Mouse (Mus musculus) neural tube, embryonic 13.5 days (tissue): Measurements from ENCODE around the gene Shank2. TPM values are rescaled to one million over a fixed set of nuclear protein-coding genes. Genes with fewer than 3 reads are reported as not detected.

Source experiments
- ATAC-seq: fragments of 200-750 bp; cut with Nextera tagmentation; 2 replicates; pipeline ENCODE4 v1.8.0; 2017; ENCODE audit warnings: low read depth, mild to moderate bottlenecking, moderate TSS enrichment, moderate library complexity
- H3K27ac ChIP-seq: fragments of 300-500 bp; sonication (generic); replicated peaks from 2 replicates; pipeline ENCODE4 v1.5.1; 2015; ENCODE audit warnings: moderate library complexity, mild to moderate bottlenecking, inconsistent platforms
- H3K27me3 ChIP-seq: fragments of 300-500 bp; sonication (generic); 2 replicates; pipeline ENCODE4 v1.6.1; 2015; ENCODE audit warnings: mild to moderate bottlenecking, inconsistent platforms
- H3K36me3 ChIP-seq: fragments of 300-500 bp; sonication (generic); 2 replicates; pipeline ENCODE4 v1.6.1; 2015; ENCODE audit warnings: mild to moderate bottlenecking, inconsistent platforms
- H3K4me1 ChIP-seq: fragments of 300-500 bp; sonication (generic); replicated peaks from 2 replicates; pipeline ENCODE4 v1.6.1; 2015; ENCODE audit warnings: inconsistent platforms
- H3K4me2 ChIP-seq: fragments of 300-500 bp; sonication (generic); 2 replicates; pipeline ENCODE4 v1.6.1; 2015; ENCODE audit warnings: inconsistent platforms, mild to moderate bottlenecking, moderate library complexity
- H3K4me3 ChIP-seq: fragments of 300-500 bp; sonication (generic); 2 replicates; pipeline ENCODE4 v1.5.1; 2015; ENCODE audit warnings: mild to moderate bottlenecking, inconsistent platforms
- H3K9ac ChIP-seq: fragments of 300-500 bp; sonication (generic); 2 replicates; pipeline ENCODE4 v1.6.1; 2015; ENCODE audit warnings: moderate library complexity, mild to moderate bottlenecking, inconsistent platforms
- H3K9me3 ChIP-seq: fragments of 300-500 bp; sonication (generic); 2 replicates; pipeline ENCODE4 v1.6.1; 2016; ENCODE audit warnings: inconsistent platforms
- WGBS: fragments of 180-500 bp; shearing (Covaris S2); methylation state at CpG from one replicate; pipeline ENCODE4 v1.1.7; 2015; 5-methylcytosine and 5-hydroxymethylcytosine counted together
- polyA plus RNA-seq: library from polyadenylated mRNA; unstranded; fragments of >200 nt; fragmentation: Nextera tagmentation; extraction: Ambion mirVana; gene quantifications from 2 replicates; pipeline ENCODE4 v1.2.1, GENCODE M21; 2015

Gene Shank2
- polyA plus RNA-seq, 1 experiment from 2014 or later: 6.7 TPM

DNA sequence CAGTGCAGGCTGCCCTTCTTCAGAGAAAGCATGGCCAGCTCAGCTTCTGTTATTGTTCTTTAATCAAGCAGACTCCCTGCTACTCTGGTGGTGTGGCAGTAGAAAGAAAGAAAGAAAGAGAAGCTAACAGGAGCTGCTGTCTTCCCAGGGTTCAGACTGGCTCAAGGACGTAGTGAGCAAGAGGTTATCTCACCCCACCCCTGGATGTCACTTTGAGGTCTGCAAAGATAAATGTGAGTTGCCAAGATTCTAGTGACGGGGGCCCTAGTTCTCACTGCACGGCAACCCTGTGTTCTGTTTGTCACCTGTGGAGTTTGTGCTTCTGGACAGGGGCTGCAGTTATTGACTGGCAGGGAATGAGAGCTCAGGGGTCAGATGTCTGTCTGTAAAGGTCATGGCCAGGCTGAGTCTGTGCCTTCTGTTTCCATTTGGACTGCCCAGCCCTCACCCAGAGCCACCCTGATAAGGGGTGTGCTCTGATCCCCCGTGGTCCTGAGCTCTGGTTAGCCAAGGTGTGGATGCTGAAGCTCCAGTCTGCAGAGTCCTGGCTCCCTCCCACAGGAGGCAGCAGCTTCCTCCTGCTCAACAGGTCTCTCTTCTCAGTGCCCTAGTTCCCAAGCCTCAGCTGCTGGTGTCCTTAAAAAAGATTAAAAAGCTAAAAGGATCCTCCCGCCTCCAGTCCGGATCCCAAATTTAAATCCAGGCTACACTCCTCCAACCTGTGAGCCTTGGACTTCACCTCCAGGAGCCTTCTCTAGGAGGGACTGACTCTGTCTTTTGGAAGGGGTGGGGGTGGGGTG is 238.0 kb downstream of the Shank2 start:
- Histone ChIP-seq H3K36me3 (no peaks in the 10 kb centered on the region), H3K27ac (peak overlapping the region; percentile 61; the same call in 1 of the 2 replicates), H3K4me2 (peak overlapping the region; percentile 47), H3K4me3 (peak overlapping the region; percentile 25), H3K27me3 (no peaks in the 10 kb centered on the region), H3K4me1 (peaks cover 54% of the 10 kb centered on the region), H3K9me3 (no peaks in the 10 kb centered on the region), H3K9ac (peak overlapping the region; percentile 63)
- 44% methylated on average over 6 of the region's 6 CpGs for WGBS
- ATAC-seq: no peak

DNA sequence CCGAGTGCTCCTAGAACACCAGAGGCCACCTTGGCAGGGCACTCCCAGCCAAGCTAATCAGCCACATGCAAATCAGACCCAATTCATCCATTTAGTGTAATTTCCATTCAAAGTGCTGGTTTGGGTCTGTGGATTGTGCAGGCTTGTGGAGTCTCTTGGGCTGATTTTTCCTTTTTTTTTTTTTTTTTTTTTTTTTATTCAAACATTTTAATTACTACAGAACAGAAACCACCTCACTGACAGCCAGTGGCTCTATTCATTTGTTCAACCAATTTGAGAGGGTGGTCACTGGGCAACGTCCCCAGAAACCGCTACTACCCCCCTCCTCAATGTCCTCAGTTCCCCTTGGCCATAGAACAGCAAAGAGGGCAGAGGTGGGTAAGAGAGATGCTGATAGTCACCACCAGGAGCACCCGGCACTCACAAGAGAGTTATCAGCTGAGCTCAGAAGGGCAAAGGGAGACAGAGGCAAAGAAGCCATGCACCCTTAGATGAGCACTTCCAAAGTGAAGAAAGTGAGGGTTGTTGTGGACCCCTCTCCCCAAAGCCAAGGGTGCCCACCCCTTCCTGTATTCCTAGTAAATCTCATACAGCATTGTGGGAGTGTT is 239.1 kb downstream of the Shank2 start:
- no peak overlapping the region for H3K4me3 ChIP-seq
- WGBS: 67% methylated on average over 4 of the region's 4 CpGs
- 0 out of 2 replicates have a peak overlapping the region, but pooled peaks have one; percentile 47 for H3K4me2 ChIP-seq
- peaks cover 54% of the 10 kb centered on the region for H3K4me1 ChIP-seq
- H3K36me3 ChIP-seq: no peaks in the 10 kb centered on the region
- no peaks in the 10 kb centered on the region for H3K9me3 ChIP-seq
- no peak for ATAC-seq
- no peaks in the 10 kb centered on the region for H3K27me3 ChIP-seq
- H3K27ac ChIP-seq: no peak overlapping the region
- H3K9ac ChIP-seq: no peak overlapping the region

DNA sequence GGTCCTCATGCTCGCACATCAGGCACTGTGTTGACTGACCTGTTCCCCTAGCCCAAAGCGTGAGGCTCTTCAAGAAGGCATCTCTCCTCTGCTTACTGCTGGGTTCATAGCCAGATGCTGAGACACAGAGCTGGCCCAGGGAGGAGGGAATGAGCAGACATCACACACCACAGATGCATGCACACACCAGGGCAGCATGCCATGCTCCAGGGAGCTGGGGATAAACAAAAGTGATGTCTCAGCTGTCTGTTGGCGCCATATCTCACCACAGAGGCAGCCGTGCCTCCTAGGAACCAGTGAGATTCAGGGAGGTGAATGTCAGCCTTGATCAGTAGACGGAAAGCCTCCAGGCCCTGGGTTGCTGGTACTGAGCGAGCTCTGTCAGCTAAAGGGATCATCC is 242.5 kb downstream of the Shank2 start:
- Histone ChIP-seq H3K9me3 (no peaks in the 10 kb centered on the region), H3K9ac (no peak overlapping the region), H3K4me2 (no peak overlapping the region), H3K4me3 (no peak overlapping the region), H3K27me3 (no peaks in the 10 kb centered on the region), H3K4me1 (peaks cover 27% of the 10 kb centered on the region), H3K36me3 (no peaks in the 10 kb centered on the region), H3K27ac (no peak overlapping the region)
- ATAC-seq: no peak
- WGBS: 74% methylated on average over 6 of the region's 6 CpGs

DNA sequence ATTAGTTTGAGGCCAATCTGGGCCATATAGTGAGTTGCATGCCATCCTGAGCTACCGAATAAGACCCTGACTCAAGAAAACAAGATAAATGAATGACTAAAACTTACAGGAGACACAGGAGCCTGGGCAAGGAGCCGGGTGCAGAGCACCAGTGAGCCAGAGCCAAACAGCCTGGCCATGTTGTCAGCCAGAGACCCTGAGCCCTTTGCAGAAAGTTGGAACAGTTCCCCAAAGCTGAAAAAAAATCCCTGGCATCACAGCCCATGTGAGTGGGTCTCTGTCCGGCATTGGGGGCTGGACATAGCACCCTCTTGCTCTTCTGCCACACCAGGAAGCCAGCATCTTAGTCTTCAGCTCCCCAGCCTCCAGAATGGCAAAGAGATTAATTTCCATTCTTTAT is 244.5 kb downstream of the Shank2 start:
- 84% methylated on average over 3 of the region's 3 CpGs for WGBS
- H3K27ac ChIP-seq: no peak overlapping the region
- H3K4me3 ChIP-seq: no peak overlapping the region
- H3K9ac ChIP-seq: no peak overlapping the region
- ATAC-seq: no peak
- no peaks in the 10 kb centered on the region for H3K36me3 ChIP-seq
- peaks cover 7% of the 10 kb centered on the region; the same call in 1 of the 2 replicates for H3K4me1 ChIP-seq
- H3K4me2 ChIP-seq: no peak overlapping the region
- H3K9me3 ChIP-seq: no peaks in the 10 kb centered on the region
- peaks cover 3% of the 10 kb centered on the region; the same call in 1 of the 2 replicates for H3K27me3 ChIP-seq

DNA sequence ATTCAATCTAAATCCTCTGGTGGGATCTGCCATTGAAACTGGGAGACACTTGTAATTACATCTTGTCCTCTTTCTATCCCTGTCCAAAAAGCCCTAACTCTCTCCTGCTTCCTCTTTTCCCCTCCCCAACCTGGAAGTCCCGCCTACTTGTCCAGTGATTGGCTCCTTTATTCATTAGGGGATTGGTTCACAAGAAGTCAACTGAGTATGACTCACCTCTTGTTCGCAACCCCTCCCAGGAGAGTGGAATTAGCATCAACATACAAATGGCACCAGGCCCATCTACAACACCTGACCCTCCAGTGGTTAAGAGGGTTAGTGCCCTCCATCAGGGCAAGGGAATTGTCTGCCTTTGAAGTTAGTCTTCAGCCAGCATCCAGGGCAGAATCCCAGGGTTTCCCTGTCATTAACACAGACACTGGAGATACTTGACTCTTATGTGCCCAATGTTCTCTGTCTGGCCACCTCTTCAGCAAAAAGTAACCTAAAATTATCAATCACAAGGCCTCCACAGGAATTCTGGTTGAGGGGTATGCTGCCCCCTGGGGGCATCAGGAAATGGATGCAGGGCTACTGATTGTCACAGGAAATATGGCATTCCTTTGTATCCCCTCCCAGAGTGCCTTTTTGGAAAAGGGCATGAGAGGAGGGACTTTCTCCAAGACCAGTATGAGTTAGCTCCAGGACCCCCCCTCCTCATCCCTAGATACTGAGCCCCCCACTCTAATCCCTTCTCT is 247.1 kb downstream of the Shank2 start:
- H3K4me2 ChIP-seq: no peak overlapping the region
- H3K36me3 ChIP-seq: no peaks in the 10 kb centered on the region
- peaks cover 3% of the 10 kb centered on the region; the same call in 1 of the 2 replicates for H3K27me3 ChIP-seq
- ATAC-seq: no peak
- no peaks in the 10 kb centered on the region for H3K4me1 ChIP-seq
- no peak overlapping the region for H3K9ac ChIP-seq
- no peak overlapping the region for H3K4me3 ChIP-seq
- WGBS: 48% methylated on average over 2 of the region's 2 CpGs
- H3K27ac ChIP-seq: no peak overlapping the region
- H3K9me3 ChIP-seq: no peaks in the 10 kb centered on the region

DNA sequence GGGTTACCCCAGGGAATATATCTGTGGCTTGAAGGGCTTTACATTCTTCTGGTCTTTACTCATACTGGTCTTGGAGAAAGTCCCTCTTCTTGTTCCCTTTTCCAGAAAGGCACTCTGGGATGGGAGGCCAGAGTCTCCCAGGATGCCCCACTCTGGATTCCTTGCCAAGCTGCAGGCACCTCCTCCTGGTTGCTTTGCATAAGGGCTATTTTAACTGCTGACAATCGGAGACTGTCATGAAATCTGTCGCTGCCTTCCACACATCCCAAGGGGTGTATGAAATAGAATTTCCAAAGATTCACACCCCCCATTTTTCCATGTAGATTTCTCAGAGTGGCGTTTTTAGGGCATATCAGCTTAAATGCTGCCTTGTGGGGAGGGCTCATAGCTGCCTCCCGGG is 249.1 kb downstream of the Shank2 start:
- Histone ChIP-seq H3K27me3 (peaks cover 3% of the 10 kb centered on the region; the same call in 1 of the 2 replicates), H3K4me1 (peaks cover 16% of the 10 kb centered on the region), H3K4me3 (no peak overlapping the region), H3K9ac (no peak overlapping the region), H3K27ac (no peak overlapping the region), H3K36me3 (no peaks in the 10 kb centered on the region), H3K9me3 (no peaks in the 10 kb centered on the region), H3K4me2 (no peak overlapping the region)
- no peak for ATAC-seq
- WGBS: 70% methylated on average over 4 of the region's 4 CpGs

DNA sequence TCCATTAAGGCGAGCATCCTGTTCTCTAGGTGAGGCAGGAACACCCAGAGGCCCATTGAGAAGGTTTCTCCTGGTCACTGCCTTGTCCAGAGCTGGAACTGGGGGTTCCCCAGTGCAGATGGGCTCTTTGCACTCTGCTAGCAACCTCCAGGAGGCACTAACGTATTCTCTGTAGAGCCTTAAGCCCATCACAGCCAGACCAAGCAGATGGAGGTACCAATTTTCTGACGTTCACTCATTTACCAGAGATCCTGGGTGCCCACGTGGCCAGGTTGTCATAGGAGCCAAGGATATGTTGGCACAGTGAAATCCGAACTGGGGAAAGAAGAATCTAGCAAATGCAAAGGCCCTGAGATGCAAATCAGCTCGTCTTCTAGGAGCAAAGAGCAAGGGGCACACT is 249.5 kb downstream of the Shank2 start:
- H3K27ac ChIP-seq: no peak overlapping the region
- H3K9ac ChIP-seq: no peak overlapping the region
- H3K27me3 ChIP-seq: peaks cover 3% of the 10 kb centered on the region; the same call in 1 of the 2 replicates
- H3K4me2 ChIP-seq: no peak overlapping the region
- no peak overlapping the region for H3K4me3 ChIP-seq
- H3K4me1 ChIP-seq: peaks cover 19% of the 10 kb centered on the region
- no peaks in the 10 kb centered on the region for H3K36me3 ChIP-seq
- no peak for ATAC-seq
- H3K9me3 ChIP-seq: no peaks in the 10 kb centered on the region
- WGBS: 59% methylated on average over 6 of the region's 6 CpGs

DNA sequence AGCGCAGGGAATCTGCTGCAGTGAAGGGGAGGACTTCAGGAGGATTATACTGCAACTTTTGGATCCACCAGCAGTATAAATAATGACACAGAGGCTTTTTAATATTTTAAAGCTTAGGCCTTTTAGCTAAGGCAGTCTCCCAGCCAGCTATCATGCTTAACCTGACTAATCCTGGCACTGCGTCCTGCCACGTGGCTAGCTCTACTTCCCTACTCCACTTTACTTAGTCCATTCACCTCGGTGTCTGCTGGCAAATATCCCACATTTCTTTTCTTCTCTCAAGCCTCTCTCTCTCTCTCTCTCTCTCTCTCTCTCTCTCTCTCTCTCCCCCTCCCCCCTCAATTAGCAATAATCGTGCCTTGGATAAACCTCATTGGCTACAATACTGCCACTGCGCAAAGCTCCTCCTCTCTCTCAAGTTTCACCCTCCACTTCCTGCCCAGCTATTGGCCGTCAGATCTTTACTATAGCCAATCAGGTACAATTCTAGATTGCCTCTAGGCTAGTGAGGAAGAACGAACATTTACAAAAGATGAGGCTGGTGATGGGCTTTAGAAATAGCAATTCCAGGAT is 253.0 kb downstream of the Shank2 start:
- ATAC-seq: peak; percentile 52
- H3K9ac ChIP-seq: no peak overlapping the region
- no peaks in the 10 kb centered on the region for H3K36me3 ChIP-seq
- H3K4me2 ChIP-seq: 0 out of 2 replicates have a peak overlapping the region, but pooled peaks have one; percentile 22
- WGBS: 29% methylated on average over 8 of the region's 8 CpGs
- H3K4me3 ChIP-seq: no peak overlapping the region
- no peaks in the 10 kb centered on the region for H3K9me3 ChIP-seq
- H3K4me1 ChIP-seq: peaks cover 40% of the 10 kb centered on the region
- H3K27me3 ChIP-seq: peaks cover 3% of the 10 kb centered on the region; the same call in 1 of the 2 replicates
- no peak overlapping the region for H3K27ac ChIP-seq

DNA sequence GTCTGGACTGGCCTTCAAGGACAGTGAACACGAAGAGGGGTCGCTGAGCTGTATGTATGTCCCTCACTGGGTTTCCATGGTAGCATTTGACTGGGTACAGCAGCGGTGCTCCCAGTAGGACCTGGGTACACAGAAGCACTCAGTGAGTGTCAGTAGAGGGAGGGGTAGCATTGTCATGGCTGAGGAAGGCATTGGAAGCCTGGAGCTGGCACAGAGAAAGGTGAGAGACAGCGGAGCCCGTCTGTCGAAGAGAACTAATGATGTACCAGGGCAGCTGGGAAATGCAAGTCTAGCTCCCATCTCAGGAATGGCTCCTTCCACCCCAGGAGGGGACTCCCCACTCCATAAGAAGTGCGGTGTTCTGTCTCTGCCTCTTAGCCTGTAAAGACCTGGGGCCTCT is 256.1 kb downstream of the Shank2 start:
- Histone ChIP-seq H3K27ac (peak overlapping the region; percentile 23; the same call in 1 of the 2 replicates), H3K4me1 (peaks cover 40% of the 10 kb centered on the region), H3K36me3 (no peaks in the 10 kb centered on the region), H3K9ac (no peak overlapping the region), H3K4me2 (no peak overlapping the region), H3K9me3 (no peaks in the 10 kb centered on the region), H3K27me3 (no peaks in the 10 kb centered on the region), H3K4me3 (no peak overlapping the region)
- WGBS: 44% methylated on average over 7 of the region's 7 CpGs
- no peak for ATAC-seq

DNA sequence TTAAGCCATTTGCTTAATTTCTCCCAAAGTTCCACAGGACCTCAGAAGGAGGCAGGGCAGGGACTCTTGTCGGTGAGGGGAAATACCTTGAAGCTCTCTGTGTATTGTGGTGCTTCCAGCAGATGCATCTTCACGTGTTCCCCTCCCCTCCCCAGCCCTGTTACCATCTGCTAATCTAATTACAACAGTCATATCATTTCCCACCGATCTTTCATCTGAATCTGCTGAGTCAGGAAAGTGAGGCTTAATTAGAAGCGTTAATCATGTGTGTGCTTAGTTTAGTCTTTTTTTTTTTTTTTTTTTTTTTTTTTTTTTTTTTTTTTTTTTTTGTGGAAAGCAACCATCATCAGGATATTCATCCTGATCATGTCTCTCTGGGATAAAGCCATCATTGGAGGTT is 256.6 kb downstream of the Shank2 start:
- H3K27ac ChIP-seq: 0 out of 2 replicates have a peak overlapping the region, but pooled peaks have one; percentile 28
- no peak overlapping the region for H3K4me2 ChIP-seq
- no peak overlapping the region for H3K4me3 ChIP-seq
- H3K4me1 ChIP-seq: peaks cover 40% of the 10 kb centered on the region
- H3K27me3 ChIP-seq: no peaks in the 10 kb centered on the region
- no peaks in the 10 kb centered on the region for H3K9me3 ChIP-seq
- no peak for ATAC-seq
- no peaks in the 10 kb centered on the region for H3K36me3 ChIP-seq
- 44% methylated on average over 4 of the region's 4 CpGs for WGBS
- H3K9ac ChIP-seq: no peak overlapping the region

DNA sequence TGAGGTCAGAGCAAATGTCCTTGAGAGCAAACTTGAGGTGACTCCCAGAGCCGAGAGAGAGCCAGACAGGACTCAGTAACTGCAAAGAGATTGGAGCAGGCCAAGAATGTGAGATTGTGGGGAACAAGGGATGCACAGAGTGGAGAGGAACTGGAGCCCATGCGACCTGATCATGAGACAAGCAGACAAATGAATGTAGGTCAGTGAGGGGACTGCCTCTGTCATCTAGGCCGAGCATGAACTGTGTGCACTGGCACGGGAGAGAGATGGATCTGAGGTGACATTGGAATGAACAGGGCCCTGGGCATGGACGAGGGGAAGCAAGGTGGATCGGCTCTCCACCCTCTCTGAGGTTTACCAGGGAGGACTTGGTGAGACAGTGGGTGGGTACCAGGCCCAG is 260.9 kb downstream of the Shank2 start:
- no peaks in the 10 kb centered on the region for H3K27me3 ChIP-seq
- peaks cover 11% of the 10 kb centered on the region for H3K4me1 ChIP-seq
- ATAC-seq: no peak
- H3K9ac ChIP-seq: no peak overlapping the region
- H3K27ac ChIP-seq: no peak overlapping the region
- 73% methylated on average over 6 of the region's 6 CpGs for WGBS
- no peak overlapping the region for H3K4me3 ChIP-seq
- no peaks in the 10 kb centered on the region for H3K9me3 ChIP-seq
- no peak overlapping the region for H3K4me2 ChIP-seq
- no peaks in the 10 kb centered on the region for H3K36me3 ChIP-seq

DNA sequence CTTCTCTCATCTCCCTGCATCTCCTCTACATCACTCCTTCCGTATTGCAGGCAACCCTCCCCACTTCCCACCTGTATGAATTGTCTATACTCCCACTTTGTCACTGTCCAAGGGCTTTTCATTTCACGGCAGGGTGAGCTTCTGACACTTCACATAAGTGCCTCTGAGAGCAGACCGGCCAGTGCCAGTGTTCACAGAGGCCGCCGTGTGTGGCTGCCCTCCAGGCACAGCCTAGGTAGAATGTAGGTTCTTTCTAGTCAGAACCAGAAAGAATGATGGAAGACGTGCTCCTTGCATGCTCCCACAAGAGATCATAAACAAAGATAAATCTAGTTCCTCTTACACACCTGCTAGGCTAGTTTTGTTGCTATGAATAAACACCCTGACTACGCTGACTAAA is 265.0 kb downstream of the Shank2 start:
- Histone ChIP-seq H3K9me3 (no peaks in the 10 kb centered on the region), H3K36me3 (no peaks in the 10 kb centered on the region), H3K4me1 (no peaks in the 10 kb centered on the region), H3K27ac (no peak overlapping the region), H3K27me3 (peaks cover 10% of the 10 kb centered on the region), H3K4me2 (no peak overlapping the region), H3K4me3 (no peak overlapping the region), H3K9ac (no peak overlapping the region)
- no peak for ATAC-seq
- 74% methylated on average over 7 of the region's 7 CpGs for WGBS
